Mouse (Mus musculus) ovary, postnatal 14 days (tissue): ENCODE results near the gene H2al2b.
"Not testable (repeated sequence)": the region's sequence is repeated elsewhere in the genome, so short reads cannot be mapped to it uniquely, and the experiment has no call there.

Experiments used
- DNase-seq: peaks from one replicate; pipeline ENCODE4 v3.0.0; 2022; ENCODE audit warnings: low spot score

H2al2b gene

DNA sequence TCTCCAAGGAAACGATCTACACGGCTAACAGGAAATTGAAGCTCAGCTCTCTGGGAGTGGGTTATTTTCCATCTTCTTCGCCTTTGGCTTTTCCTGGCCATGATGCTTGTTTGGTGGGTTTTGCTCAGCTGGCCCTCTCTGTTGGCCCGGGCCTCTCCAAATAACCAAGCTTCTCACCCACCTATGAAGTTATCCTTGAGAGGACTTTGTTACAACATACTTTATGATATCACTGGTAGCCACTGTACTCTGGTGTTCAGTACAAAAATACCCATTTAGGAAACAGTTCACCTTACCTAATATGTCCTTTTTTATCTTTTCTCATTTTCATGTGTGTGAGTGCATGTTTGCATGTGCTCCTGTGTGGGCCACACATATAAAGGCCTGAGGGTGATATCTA lies at the start of gene H2al2b:
H2al2b (minus strand) TSS at position 101 of the 400 bp plus-strand sequence.
- not testable (repeated sequence) for DNase-seq
